Mouse (Mus musculus): Measurements from ENCODE around the gene Olfr12. TPM values are rescaled to one million over a fixed set of nuclear protein-coding genes. Genes with fewer than 3 reads are reported as not detected.

Gene Olfr12
- polyA plus RNA-seq, 1 experiment from 2014 or later, result not detected

DNA sequence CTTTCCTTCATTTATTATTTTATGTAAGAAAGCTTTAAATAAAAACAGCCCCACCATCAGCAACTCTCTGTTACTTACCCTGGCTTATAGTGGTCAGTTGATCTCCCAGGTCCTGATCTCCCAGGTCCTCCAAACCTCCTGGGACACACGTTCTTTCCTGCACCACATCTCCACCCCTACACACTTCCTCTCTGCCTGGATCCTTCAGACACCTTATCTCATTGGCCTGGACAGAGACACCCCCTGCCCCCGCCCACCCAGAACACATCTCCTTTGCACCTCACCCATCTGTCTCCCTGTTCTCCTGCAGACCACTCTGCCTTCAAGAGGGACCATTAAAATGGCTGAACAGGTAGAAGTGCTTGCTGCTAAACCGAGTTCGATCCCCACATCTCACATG, 29.4 kb downstream of the Olfr12 start:
- Histone ChIP-seq H3K4me3 (ENCODE audit: low read length) (no peak overlapping the region), H3K9me3 (ENCODE audit: control insufficient read depth, low read length) (no peaks in the 10 kb centered on the region), H3K4me2 (ENCODE audit: low read depth, low read length) (no peak overlapping the region), H3K4me1 (ENCODE audit: control insufficient read depth, insufficient read depth, low read length) (peaks cover 8% of the 10 kb centered on the region), H3K27ac (ENCODE audit: low read length) (no peak overlapping the region), H3K27me3 (replicated peaks; ENCODE audit: control insufficient read depth, insufficient read depth, low read length) (no peaks in the 10 kb centered on the region), H3K9ac (ENCODE audit: low read depth, low read length) (no peak overlapping the region), H3K36me3 (ENCODE audit: control insufficient read depth, insufficient read depth, low read length) (no peaks in the 10 kb centered on the region)
- WGBS, result 68% methylated on average over 4 of the region's 4 CpGs
- ATAC-seq, result no peak

GRCm38 (mm10) chr1:92647752-92648151, 30.2 kb downstream of the Olfr12 start:
- H3K4me2 ChIP-seq (ENCODE audit: low read depth, low read length), result no peak overlapping the region
- ATAC-seq, result 0 out of 2 replicates have a peak, but pooled peaks have one; percentile 38
- no peaks in the 10 kb centered on the region for H3K36me3 ChIP-seq (ENCODE audit: control insufficient read depth, insufficient read depth, low read length)
- H3K9me3 ChIP-seq (ENCODE audit: control insufficient read depth, low read length), result no peaks in the 10 kb centered on the region
- H3K9ac ChIP-seq (ENCODE audit: low read depth, low read length), result 0 out of 2 replicates have a peak overlapping the region, but pooled peaks have one; percentile 12
- H3K4me1 ChIP-seq (ENCODE audit: control insufficient read depth, insufficient read depth, low read length), result peaks cover 8% of the 10 kb centered on the region
- no peaks in the 10 kb centered on the region for H3K27me3 ChIP-seq (replicated peaks; ENCODE audit: control insufficient read depth, insufficient read depth, low read length)
- no peak overlapping the region for H3K4me3 ChIP-seq (ENCODE audit: low read length)
- 9% methylated on average over 8 of the region's 8 CpGs for WGBS
- no peak overlapping the region for H3K27ac ChIP-seq (ENCODE audit: low read length)

- Histone ChIP-seq H3K27me3 (replicated peaks; ENCODE audit: control insufficient read depth, insufficient read depth, low read length) (no peaks in the 10 kb centered on the region), H3K4me3 (ENCODE audit: low read length) (no peak overlapping the region), H3K9me3 (ENCODE audit: control insufficient read depth, low read length) (no peaks in the 10 kb centered on the region), H3K4me2 (ENCODE audit: low read depth, low read length) (no peak overlapping the region), H3K27ac (ENCODE audit: low read length) (no peak overlapping the region), H3K9ac (ENCODE audit: low read depth, low read length) (0 out of 2 replicates have a peak overlapping the region, but pooled peaks have one; percentile 12), H3K36me3 (ENCODE audit: control insufficient read depth, insufficient read depth, low read length) (no peaks in the 10 kb centered on the region), H3K4me1 (ENCODE audit: control insufficient read depth, insufficient read depth, low read length) (peaks cover 8% of the 10 kb centered on the region)
- ATAC-seq, result no peak
- 42% methylated on average over 10 of the region's 10 CpGs for WGBS
Measured at GRCm38 (mm10) chr1:92648197-92648596, 30.6 kb downstream of the Olfr12 start.

DNA sequence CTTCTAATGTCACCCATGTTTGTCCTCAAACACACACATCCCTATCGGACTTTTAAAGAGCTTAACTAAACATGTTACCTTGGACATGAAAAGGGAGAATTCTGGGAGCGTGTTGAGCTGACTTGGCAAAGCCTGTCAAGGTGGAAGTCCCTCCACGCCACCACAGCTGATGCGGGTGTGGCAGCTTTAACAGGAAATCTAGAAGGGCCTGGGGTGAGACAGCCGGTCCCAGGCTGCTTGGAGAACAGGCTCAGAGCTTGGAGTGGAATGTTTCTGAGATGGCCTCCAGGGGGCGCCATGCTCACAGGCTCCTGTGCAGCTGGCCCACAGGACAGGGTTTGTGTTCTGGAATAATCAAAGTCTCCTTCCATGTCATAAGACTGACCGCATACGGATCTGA, 31.1 kb downstream of the Olfr12 start, which contains the start of gene Otos:
TSS of gene Otos (minus strand) at position 169 of the 400 bp plus-strand sequence.
- Histone ChIP-seq H3K27ac (ENCODE audit: low read length) (no peak within 1 kb of the TSS), H3K9me3 (ENCODE audit: control insufficient read depth, low read length) (no peaks in the 10 kb centered on the region), H3K4me2 (ENCODE audit: low read depth, low read length) (no peak within 1 kb of the TSS), H3K4me1 (ENCODE audit: control insufficient read depth, insufficient read depth, low read length) (peaks cover 8% of the 10 kb centered on the region), H3K27me3 (replicated peaks; ENCODE audit: control insufficient read depth, insufficient read depth, low read length) (no peaks in the 10 kb centered on the region), H3K4me3 (ENCODE audit: low read length) (no peak within 1 kb of the TSS), H3K36me3 (ENCODE audit: control insufficient read depth, insufficient read depth, low read length) (no peaks in the 10 kb centered on the region), H3K9ac (ENCODE audit: low read depth, low read length) (0 out of 2 replicates have a peak within 1 kb of the TSS, but pooled peaks have one; percentile 12)
- 20% methylated on average over 8 of the region's 8 CpGs for WGBS
- ATAC-seq, result peak; percentile 75

DNA sequence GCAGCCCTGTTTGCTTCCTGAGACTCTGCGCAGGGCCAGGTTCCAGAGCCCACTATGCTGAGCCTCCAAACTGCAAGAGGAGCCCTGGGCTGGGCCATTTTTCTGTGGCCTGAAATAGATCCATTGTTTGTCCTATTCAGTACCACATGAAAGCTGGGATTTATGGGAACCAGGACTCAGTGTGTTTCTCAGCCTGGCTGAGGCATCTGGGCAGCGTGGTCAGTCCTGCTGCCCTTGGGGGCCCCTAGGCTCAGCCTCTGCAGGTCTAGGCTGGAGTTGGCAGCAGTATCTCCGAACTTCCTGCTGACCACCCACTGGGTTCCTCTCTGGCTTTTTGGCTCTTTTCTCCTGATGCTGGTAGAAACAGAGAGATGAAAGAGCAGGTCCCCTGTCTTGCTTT, 33.9 kb downstream of the Olfr12 start:
- Histone ChIP-seq H3K9ac (ENCODE audit: low read depth, low read length) (no peak overlapping the region), H3K36me3 (ENCODE audit: control insufficient read depth, insufficient read depth, low read length) (no peaks in the 10 kb centered on the region), H3K4me3 (ENCODE audit: low read length) (no peak overlapping the region), H3K27me3 (replicated peaks; ENCODE audit: control insufficient read depth, insufficient read depth, low read length) (no peaks in the 10 kb centered on the region), H3K9me3 (ENCODE audit: control insufficient read depth, low read length) (no peaks in the 10 kb centered on the region), H3K4me2 (ENCODE audit: low read depth, low read length) (no peak overlapping the region), H3K27ac (ENCODE audit: low read length) (no peak overlapping the region), H3K4me1 (ENCODE audit: control insufficient read depth, insufficient read depth, low read length) (peaks cover 8% of the 10 kb centered on the region)
- WGBS, result 71% methylated on average over 3 of the region's 3 CpGs
- ATAC-seq, result no peak

- no peaks in the 10 kb centered on the region for H3K36me3 ChIP-seq (ENCODE audit: control insufficient read depth, insufficient read depth, low read length)
- H3K4me3 ChIP-seq (ENCODE audit: low read length), result no peak overlapping the region
- H3K27me3 ChIP-seq (replicated peaks; ENCODE audit: control insufficient read depth, insufficient read depth, low read length), result no peaks in the 10 kb centered on the region
- H3K4me1 ChIP-seq (ENCODE audit: control insufficient read depth, insufficient read depth, low read length), result peaks cover 5% of the 10 kb centered on the region
- no peaks in the 10 kb centered on the region for H3K9me3 ChIP-seq (ENCODE audit: control insufficient read depth, low read length)
- H3K4me2 ChIP-seq (ENCODE audit: low read depth, low read length), result no peak overlapping the region
- no peak overlapping the region for H3K9ac ChIP-seq (ENCODE audit: low read depth, low read length)
- ATAC-seq, result no peak
- 94% methylated on average over 3 of the region's 3 CpGs for WGBS
- no peak overlapping the region for H3K27ac ChIP-seq (ENCODE audit: low read length)
Measured at GRCm38 (mm10) chr1:92653179-92653578, 35.6 kb downstream of the Olfr12 start.

DNA sequence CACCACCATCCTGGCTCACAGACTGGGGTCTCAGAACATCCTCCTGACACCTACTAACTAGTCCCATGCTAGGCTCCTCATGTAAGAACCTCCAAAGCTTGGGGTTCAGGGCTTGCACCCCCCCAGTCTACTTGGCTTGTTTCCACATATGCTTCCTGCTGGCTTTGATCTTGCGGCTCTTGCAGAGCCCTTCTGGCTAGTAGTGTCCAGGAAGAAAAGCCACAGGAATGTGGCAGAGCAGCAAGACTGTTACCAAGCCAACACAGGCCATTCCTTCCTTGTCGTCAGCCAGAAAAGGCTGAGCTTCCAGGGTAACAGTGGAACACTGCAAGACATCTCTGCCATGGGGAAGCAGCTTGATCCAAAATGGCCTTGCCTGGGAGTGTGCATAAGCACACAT, 37.1 kb downstream of the Olfr12 start:
- 60% methylated on average over 2 of the region's 2 CpGs for WGBS
- Histone ChIP-seq H3K9ac (ENCODE audit: low read depth, low read length) (no peak overlapping the region), H3K4me2 (ENCODE audit: low read depth, low read length) (no peak overlapping the region), H3K27me3 (replicated peaks; ENCODE audit: control insufficient read depth, insufficient read depth, low read length) (no peaks in the 10 kb centered on the region), H3K36me3 (ENCODE audit: control insufficient read depth, insufficient read depth, low read length) (no peaks in the 10 kb centered on the region), H3K4me3 (ENCODE audit: low read length) (no peak overlapping the region), H3K4me1 (ENCODE audit: control insufficient read depth, insufficient read depth, low read length) (no peaks in the 10 kb centered on the region), H3K9me3 (ENCODE audit: control insufficient read depth, low read length) (no peaks in the 10 kb centered on the region), H3K27ac (ENCODE audit: low read length) (no peak overlapping the region)
- ATAC-seq, result no peak

DNA sequence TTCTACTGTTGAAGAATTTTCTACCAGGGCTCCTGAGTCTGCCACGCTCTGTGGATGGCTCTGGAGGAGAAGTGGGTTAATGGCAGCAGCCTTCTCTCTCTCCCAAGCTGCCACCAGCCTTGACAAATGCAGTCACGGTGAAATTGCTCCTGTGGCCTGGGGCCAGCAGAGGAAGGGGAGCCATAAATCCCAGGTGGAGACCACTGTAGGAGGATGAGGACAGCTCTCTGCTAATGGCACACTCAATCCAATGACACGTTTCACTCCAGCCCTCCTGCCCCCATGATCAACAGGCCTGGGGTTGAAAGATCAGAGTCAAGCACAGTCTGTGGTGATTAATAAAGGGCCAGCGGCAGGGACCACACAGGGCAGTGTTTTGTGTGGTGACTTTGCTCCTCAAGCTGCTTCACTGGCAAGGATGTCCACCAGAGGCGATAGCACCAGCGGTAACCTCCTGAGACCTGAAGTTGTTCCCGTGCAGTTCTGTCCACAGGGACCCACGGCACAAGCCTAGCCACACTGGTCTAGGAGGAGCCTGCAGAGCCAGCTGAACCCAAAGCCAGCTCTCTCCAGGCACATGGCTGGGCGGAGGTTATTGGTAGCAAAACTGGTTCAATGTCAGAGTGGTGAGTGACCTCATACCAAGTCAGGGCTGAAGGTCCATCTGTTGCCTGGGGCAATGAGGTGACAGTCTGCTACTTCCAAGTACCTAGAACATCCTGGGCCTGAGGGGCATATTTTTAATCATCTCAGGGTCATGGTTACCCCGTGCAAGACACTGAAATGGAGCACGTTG, 39.6 kb downstream of the Olfr12 start:
- no peak overlapping the region for H3K27ac ChIP-seq (ENCODE audit: low read length)
- H3K36me3 ChIP-seq (ENCODE audit: control insufficient read depth, insufficient read depth, low read length), result no peaks in the 10 kb centered on the region
- 72% methylated on average over 11 of the region's 11 CpGs for WGBS
- no peaks in the 10 kb centered on the region for H3K4me1 ChIP-seq (ENCODE audit: control insufficient read depth, insufficient read depth, low read length)
- H3K4me2 ChIP-seq (ENCODE audit: low read depth, low read length), result no peak overlapping the region
- H3K9ac ChIP-seq (ENCODE audit: low read depth, low read length), result no peak overlapping the region
- ATAC-seq, result no peak
- H3K9me3 ChIP-seq (ENCODE audit: control insufficient read depth, low read length), result no peaks in the 10 kb centered on the region
- no peak overlapping the region for H3K4me3 ChIP-seq (ENCODE audit: low read length)
- H3K27me3 ChIP-seq (replicated peaks; ENCODE audit: control insufficient read depth, insufficient read depth, low read length), result no peaks in the 10 kb centered on the region

GRCm38 (mm10) chr1:92659392-92659791, 41.8 kb downstream of the Olfr12 start:
- H3K36me3 ChIP-seq (ENCODE audit: control insufficient read depth, insufficient read depth, low read length), result no peaks in the 10 kb centered on the region
- H3K4me1 ChIP-seq (ENCODE audit: control insufficient read depth, insufficient read depth, low read length), result no peaks in the 10 kb centered on the region
- H3K9ac ChIP-seq (ENCODE audit: low read depth, low read length), result no peak overlapping the region
- no peaks in the 10 kb centered on the region for H3K9me3 ChIP-seq (ENCODE audit: control insufficient read depth, low read length)
- H3K27me3 ChIP-seq (replicated peaks; ENCODE audit: control insufficient read depth, insufficient read depth, low read length), result no peaks in the 10 kb centered on the region
- no peak overlapping the region for H3K27ac ChIP-seq (ENCODE audit: low read length)
- H3K4me3 ChIP-seq (ENCODE audit: low read length), result no peak overlapping the region
- no peak for ATAC-seq
- no peak overlapping the region for H3K4me2 ChIP-seq (ENCODE audit: low read depth, low read length)
- 52% methylated on average over 5 of the region's 5 CpGs for WGBS
